Mouse (Mus musculus) bone marrow macrophage, adult 2 months (primary cell): ENCODE data around the gene Ankrd13d.

Experiments
- CTCF ChIP-seq: IDR thresholded peaks from 2 replicates; pipeline ENCODE4 v1.5.1; 2012; ENCODE audit warnings: low read depth, mild to moderate bottlenecking, low read length, moderate library complexity
- POLR2A ChIP-seq: IDR thresholded peaks from 2 replicates; pipeline ENCODE4 v1.6.1; 2012; ENCODE audit warnings: mild to moderate bottlenecking, low read depth, low read length, borderline replicate concordance

- TF ChIP-seq CTCF = peak; percentile 4; the same call in 1 of the 2 replicates
- no peak for TF ChIP-seq POLR2A
These were observed 25.1 kb downstream of the Ankrd13d start for GRCm38 (mm10) chr19:4257897-4258252.
